Mouse (Mus musculus): ENCODE data around the gene Hoga1.

DNA sequence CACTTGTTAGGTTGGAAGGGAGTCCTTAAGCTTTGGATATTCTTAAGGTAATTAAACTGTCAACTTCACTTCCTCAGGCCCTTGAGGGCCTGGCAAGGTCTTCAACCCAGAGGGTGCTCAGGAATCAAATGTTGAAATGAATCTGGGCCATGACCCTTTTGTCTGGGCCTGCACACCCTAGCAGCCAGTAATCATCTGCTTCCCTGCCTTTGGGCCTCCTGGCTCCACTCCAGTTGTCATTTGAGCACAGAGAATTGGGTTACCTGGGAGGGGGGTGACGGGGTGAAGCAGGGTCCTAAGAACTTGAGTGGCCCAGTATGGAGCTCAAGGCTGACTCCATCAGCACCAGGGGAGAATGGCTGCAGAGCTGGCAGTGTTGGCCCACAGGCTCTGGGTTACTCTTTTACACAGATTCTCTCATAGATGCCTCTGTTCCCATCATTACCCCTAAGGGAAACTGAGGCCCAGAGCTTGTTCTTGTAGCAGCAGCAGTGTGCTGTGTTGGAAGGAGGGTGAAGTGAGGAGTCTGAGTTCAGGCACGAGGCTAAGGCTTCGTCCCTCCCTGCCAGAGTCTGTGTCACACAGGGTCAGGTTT is 31.1 kb upstream of the Hoga1 start:
- TF ChIP-seq CTCF (IDR thresholded peaks at IDR 0.05; ENCODE audit: borderline replicate concordance, insufficient read depth, low read length) (no peak), POLR2A (IDR thresholded peaks at IDR 0.05; ENCODE audit: low read depth, low read length) (no peak)

All from embryonic fibroblast, embryonic 13.5 days (primary cell).